Mouse (Mus musculus) colon, adult 2 months (tissue): Measurements from ENCODE around the gene Cd3d. TPM values are rescaled to one million over a fixed set of nuclear protein-coding genes. Genes with fewer than 3 reads are reported as not detected.

ENCODE experiments used
- polyA plus RNA-seq: library from polyadenylated mRNA; depleted of rRNA; stranded (reverse); fragments of >200 nt; gene quantifications from 2 replicates; pipeline ENCODE4 v1.2.3, GENCODE M21; 2012; rRNA removed

The Cd3d gene
- polyA plus RNA-seq, result 0.43 and 0.58 TPM in 2 replicates

DNA sequence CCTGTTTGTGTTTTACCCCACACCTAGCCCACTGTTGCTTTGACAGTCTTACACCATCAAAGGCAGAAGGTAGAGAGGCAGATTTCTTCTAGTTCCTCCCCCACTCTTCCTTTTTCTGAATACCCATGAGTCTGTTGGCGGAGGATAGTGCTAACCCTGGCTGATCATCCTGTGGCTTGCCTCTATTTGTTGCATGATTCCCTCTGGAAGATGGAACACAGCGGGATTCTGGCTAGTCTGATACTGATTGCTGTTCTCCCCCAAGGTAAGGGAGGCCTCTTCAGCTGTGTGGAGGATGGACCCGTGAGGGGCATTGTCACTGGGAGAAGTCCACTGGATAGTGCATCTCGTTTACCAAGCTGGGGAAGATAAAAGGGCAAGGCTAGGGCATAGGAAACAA, at the start of gene Cd3d:
Gene Cd3d, plus strand, starts transcription at position 111 of the 400 bp plus-strand sequence.

DNA sequence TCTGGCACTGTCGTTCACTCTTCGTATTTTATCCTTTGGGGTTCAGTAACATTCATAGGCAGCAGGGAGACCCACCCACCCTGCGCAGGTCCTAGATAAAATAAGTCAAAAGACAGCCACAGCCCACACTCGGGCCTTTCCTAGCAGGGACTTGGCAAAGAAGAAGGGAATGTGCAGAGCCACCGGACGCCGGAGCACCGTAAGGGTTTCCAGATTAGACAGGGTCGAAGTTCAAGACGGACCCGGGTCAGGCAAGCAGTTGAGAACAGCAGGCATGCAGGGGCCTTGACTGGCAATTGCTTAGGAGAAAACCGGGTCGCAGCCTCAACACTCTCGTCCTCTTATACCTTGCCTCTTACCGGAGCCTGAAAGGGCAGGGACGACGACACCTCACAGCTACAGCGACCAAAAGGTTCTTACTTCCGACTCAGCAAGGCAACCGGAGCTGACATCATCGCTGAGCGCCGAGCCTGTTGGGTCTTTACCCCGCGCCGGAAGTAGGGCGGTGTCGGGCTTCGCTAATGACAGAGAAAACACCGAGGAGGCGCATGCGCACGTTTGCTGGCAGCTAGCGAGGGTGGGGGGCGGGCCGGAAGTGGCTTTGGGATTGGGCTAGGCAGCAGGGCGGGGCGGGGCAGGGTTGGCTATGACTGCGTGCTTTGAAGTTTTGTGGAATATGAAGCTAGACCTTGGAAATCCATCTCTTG, 16.3 kb upstream of the Cd3d start, which contains the start of gene Ube4a:
Gene Ube4a, minus strand, starts transcription at position 475 of the 707 bp plus-strand sequence.

DNA sequence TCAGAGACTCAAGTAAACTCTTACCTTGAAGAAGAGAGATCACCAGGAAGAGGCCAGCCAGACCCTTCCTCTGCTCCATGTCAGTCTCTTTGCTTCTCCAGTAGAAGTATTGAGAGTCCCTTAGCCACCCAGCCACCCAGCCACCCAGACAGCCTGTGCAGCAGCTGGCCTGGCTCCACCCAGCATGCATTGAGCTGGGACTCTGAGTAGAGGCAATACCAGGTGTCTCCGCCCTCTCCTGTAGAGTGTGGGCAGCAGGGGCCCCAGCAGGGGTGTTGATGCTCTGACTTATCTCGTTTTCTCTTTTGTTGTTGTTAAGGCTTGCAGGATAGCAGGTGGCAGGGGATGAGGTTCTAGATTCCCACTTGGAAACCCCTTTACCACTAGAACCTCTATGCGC, 1.3 kb upstream of the Cd3d start, which contains the start of gene Cd3g:
Gene Cd3g, minus strand, starts transcription at position 190 of the 400 bp plus-strand sequence.

DNA sequence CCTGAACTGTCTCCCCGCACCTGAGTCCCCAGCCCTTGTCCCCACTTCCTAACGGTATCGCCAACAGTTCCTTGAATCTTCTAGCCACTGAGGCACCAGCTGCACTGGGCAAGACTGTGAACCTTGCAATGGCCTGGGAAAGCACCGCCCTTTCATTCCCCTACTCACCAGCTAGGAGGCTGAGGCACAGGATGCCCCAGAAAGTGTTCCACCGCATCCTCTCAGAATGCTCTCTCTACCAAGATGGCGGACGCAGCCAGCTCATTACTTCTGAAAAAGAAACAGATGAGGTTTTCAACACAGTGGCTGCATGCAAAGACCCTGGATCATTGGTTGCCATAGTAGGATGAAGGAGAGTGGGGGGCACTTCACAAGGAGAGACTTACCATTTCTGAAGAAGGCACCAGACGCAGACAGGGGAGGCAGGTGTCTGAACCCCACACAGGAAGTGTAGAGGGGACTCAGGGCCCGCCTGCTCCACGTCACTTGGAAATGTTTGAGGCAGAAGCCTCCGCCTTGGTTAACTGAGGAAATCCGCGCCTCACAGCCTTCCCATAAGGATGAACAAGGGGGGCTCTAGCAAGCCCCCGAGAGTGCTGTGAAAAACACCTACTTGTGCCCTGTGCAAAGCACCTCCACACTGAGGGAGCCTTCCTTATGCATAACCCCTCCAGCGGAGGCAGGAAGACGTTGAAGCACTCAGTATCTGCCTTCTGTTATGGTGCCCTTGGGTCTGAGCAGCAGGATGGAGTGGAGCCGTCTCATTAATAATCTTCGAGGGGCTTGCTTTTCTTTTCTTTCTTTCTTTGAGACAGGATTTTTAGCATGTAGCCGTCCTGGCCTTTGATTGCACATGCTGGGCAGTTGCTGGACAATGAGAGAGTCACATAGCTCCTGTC, 27.8 kb downstream of the Cd3d start, which contains the start of gene Cd3e:
Gene Cd3e, minus strand, starts transcription at position 448 of the 899 bp plus-strand sequence.

Other genes starting within 250 kb of the Cd3d start
- gene Phldb1, start 246.6 kb upstream of the Cd3d start, polyA plus RNA-seq, result 127 and 138 TPM in 2 replicates
- 33.1 and 37.6 TPM in 2 replicates for gene Arcn1, start 213.9 kb upstream of the Cd3d start, polyA plus RNA-seq
- gene Ift46, start 213.9 kb upstream of the Cd3d start, polyA plus RNA-seq, result 26.7 and 30.0 TPM in 2 replicates
- gene Tmem25, start 182.5 kb upstream of the Cd3d start, polyA plus RNA-seq, result 8.8 and 9.7 TPM in 2 replicates
- gene Ttc36, start 178.7 kb upstream of the Cd3d start, polyA plus RNA-seq, result 7.1 and 7.5 TPM in 2 replicates
- 10.3 and 14.7 TPM in 2 replicates for gene Kmt2a, start 100.5 kb upstream of the Cd3d start, polyA plus RNA-seq
- 165 and 211 TPM in 2 replicates for gene Atp5l, start 61.0 kb upstream of the Cd3d start, polyA plus RNA-seq
- gene Ube4a, start 16.2 kb upstream of the Cd3d start, polyA plus RNA-seq, result 5.5 and 6.8 TPM in 2 replicates
- gene Cd3g, start 1.4 kb upstream of the Cd3d start, polyA plus RNA-seq, result 0.41 and 0.56 TPM in 2 replicates
- gene Cd3e, start 27.8 kb downstream of the Cd3d start, polyA plus RNA-seq, result 1.3 TPM in 2 replicates
- 17.2 and 24.3 TPM in 2 replicates for gene Mpzl2, start 58.0 kb downstream of the Cd3d start, polyA plus RNA-seq
- 6.0 and 10.1 TPM in 2 replicates for gene Mpzl3, start 73.4 kb downstream of the Cd3d start, polyA plus RNA-seq
- gene Jaml, start 97.4 kb downstream of the Cd3d start, polyA plus RNA-seq, result 0.30 and 0.58 TPM in 2 replicates
- 0.58 and 0.86 TPM in 2 replicates for gene Scn2b, start 136.0 kb downstream of the Cd3d start, polyA plus RNA-seq
- 0.10 and 0.13 TPM in 2 replicates for gene Scn4b, start 156.6 kb downstream of the Cd3d start, polyA plus RNA-seq
- 0.13 TPM in 2 replicates for gene BC049352, start 200.2 kb downstream of the Cd3d start, polyA plus RNA-seq
- 110 and 143 TPM in 2 replicates for gene Tmprss4, start 222.3 kb downstream of the Cd3d start, polyA plus RNA-seq